10 mouse cellular contexts compared by ENCODE assay signal in genomic region chr11:80154501-80154900, GRCm38 (mm10). TPM values are rescaled to one million over a fixed set of nuclear protein-coding genes. Genes with fewer than 3 reads are reported as not detected.
DNase-seq lines count a peak whose midpoint lies in the region; ATAC-seq and TF ChIP-seq lines count a peak whose summit lies in the region.
"Had no signal": no experiment of that assay in that cellular context is flagged by ENCODE, and none has a peak within 500 bp of the region (broad histone marks: within the 10 kb centered on the region; RNA-seq: fewer than 3 reads in every experiment).

No protein-coding gene starts in this region.

- DNase-seq in heart, adult 18-20 months = no peak
- no peak for DNase-seq in G1E (ENCODE audit: low spot score)
- no peak for DNase-seq in cerebellum, adult 8-10 months
- no peak for DNase-seq in left cerebral cortex, postnatal 14 days (ENCODE audit: low spot score in 2 of 2)
- DNase-seq in layer of hippocampus, adult 18-20 months (ENCODE audit: low spot score in 2 of 2) = no peak

- TF ChIP-seq CTCF in G1E (IDR thresholded peaks at IDR 0.05; ENCODE audit: low read depth, low read length) = no peak

- no peak for ATAC-seq in heart, embryonic 13.5 days (ENCODE audit: extremely low read depth, insufficient number of reproducible peaks, low FRiP score, low TSS enrichment)
- no peak for ATAC-seq in G1E (ENCODE audit: extremely low read depth, insufficient number of reproducible peaks, low FRiP score, poor library complexity, severe bottlenecking)
- ATAC-seq in heart, embryonic 16.5 days (replicated peaks; ENCODE audit: extremely low read depth, insufficient read depth, low FRiP score) = no peak
- ATAC-seq in liver, embryonic 16.5 days (ENCODE audit: low read depth) = no peak

- no peak overlapping the region for H3K27ac ChIP-seq in heart, embryonic 13.5 days (replicated peaks)
- no peak overlapping the region for H3K27ac ChIP-seq in heart, embryonic 16.5 days (ENCODE audit: low read length)
- H3K27ac ChIP-seq in liver, embryonic 16.5 days (ENCODE audit: low read length) = no peak overlapping the region

- no peaks in the 10 kb centered on the region for H3K36me3 ChIP-seq in heart, embryonic 13.5 days
- no peaks in the 10 kb centered on the region for H3K36me3 ChIP-seq in G1E (replicated peaks)
- no peaks in the 10 kb centered on the region for H3K36me3 ChIP-seq in heart, embryonic 16.5 days (ENCODE audit: control insufficient read depth, insufficient read depth)
- H3K36me3 ChIP-seq in liver, embryonic 16.5 days (ENCODE audit: control insufficient read depth, insufficient read depth) = no peaks in the 10 kb centered on the region

- peaks cover 12% of the 10 kb centered on the region; the same call in 1 of the 2 replicates for H3K4me1 ChIP-seq in heart, embryonic 13.5 days
- H3K4me1 ChIP-seq in G1E (ENCODE audit: insufficient read depth, low read depth, low read length) = peaks cover 13% of the 10 kb centered on the region
- 0 out of 2 replicates have a peak, but pooled peaks cover 2% of the 10 kb centered on the region for H3K4me1 ChIP-seq in heart, embryonic 16.5 days (ENCODE audit: control insufficient read depth, insufficient read depth, low read length)
- H3K4me1 ChIP-seq in liver, embryonic 16.5 days (ENCODE audit: control insufficient read depth, low read depth, low read length) = peaks cover 13% of the 10 kb centered on the region

- 31% methylated on average over 25 of the region's 25 CpGs for WGBS in heart, embryonic 13.5 days
- WGBS in heart, embryonic 16.5 days = 25% methylated on average over 25 of the region's 25 CpGs
- WGBS in liver, embryonic 16.5 days (ENCODE audit: insufficient replicate concordance) = 32% methylated on average over 25 of the region's 25 CpGs

- H3K4me3 ChIP-seq in heart, embryonic 13.5 days = peak overlapping the region; percentile 67
- H3K4me3 ChIP-seq in G1E (ENCODE audit: low read depth, low read length) = peak overlapping the region; percentile 71; the same call in 1 of the 2 replicates
- peak overlapping the region; percentile 69 for H3K4me3 ChIP-seq in heart, embryonic 16.5 days (ENCODE audit: low read length)
- H3K4me3 ChIP-seq in liver, embryonic 16.5 days (ENCODE audit: low read depth, low read length) = peak overlapping the region; percentile 72

- intact Hi-C loops in left cerebral cortex, postnatal 14 days (cut with DNase I) = no loop called here

- H3K27me3 ChIP-seq in heart, embryonic 13.5 days (replicated peaks) = peaks cover 67% of the 10 kb centered on the region
- peaks cover 73% of the 10 kb centered on the region for H3K27me3 ChIP-seq in G1E (ENCODE audit: insufficient read depth, low read length)
- peaks cover 17% of the 10 kb centered on the region for H3K27me3 ChIP-seq in heart, embryonic 16.5 days (ENCODE audit: control insufficient read depth, insufficient read depth, low read length)
- H3K27me3 ChIP-seq in liver, embryonic 16.5 days (ENCODE audit: control insufficient read depth, insufficient read depth, low read depth, low read length) = peaks cover 14% of the 10 kb centered on the region
- H3K27me3 ChIP-seq: CH12.LX had no signal

- peak overlapping the region; percentile 80 for H3K9ac ChIP-seq in heart, embryonic 13.5 days
- peak overlapping the region; percentile 70; the same call in 1 of the 2 replicates for H3K9ac ChIP-seq in heart, embryonic 16.5 days (ENCODE audit: low read length)
- H3K9ac ChIP-seq in liver, embryonic 16.5 days (ENCODE audit: low read depth, low read length) = peak overlapping the region; percentile 72

- H3K4me2 ChIP-seq in heart, embryonic 13.5 days = peak overlapping the region; percentile 90
- peak overlapping the region; percentile 86 for H3K4me2 ChIP-seq in heart, embryonic 16.5 days (ENCODE audit: low read depth, low read length)
- H3K4me2 ChIP-seq in liver, embryonic 16.5 days (ENCODE audit: low read depth, low read length) = peak overlapping the region; percentile 87

- no peaks in the 10 kb centered on the region for H3K9me3 ChIP-seq in heart, embryonic 13.5 days
- peaks cover 8% of the 10 kb centered on the region for H3K9me3 ChIP-seq in G1E (replicated peaks)
- H3K9me3 ChIP-seq in heart, embryonic 16.5 days (replicated peaks; ENCODE audit: control insufficient read depth, low read length) = no peaks in the 10 kb centered on the region
- H3K9me3 ChIP-seq in liver, embryonic 16.5 days (replicated peaks; ENCODE audit: control insufficient read depth, low read length) = no peaks in the 10 kb centered on the region

RNA-seq across cellular contexts. Expression of gene Adap2, which starts 0.6 kb away (rescaled TPM):
- 1.2 TPM in 2 replicates for polyA plus RNA-seq in heart, embryonic 13.5 days (2015; fragmentation: Nextera tagmentation; extraction: Ambion mirVana)
- total RNA-seq in heart, adult 18-20 months (2021) = 10 to 100 TPM; 10.0 to 10.8 TPM
- not detected in 2 replicates for total RNA-seq in G1E (2014; fragmentation: Nextera tagmentation)
- total RNA-seq in G1E (2017) = not detected in 2 replicates
- polyA plus RNA-seq in G1E (2012) = not detected in 2 replicates
- 1.7 and 1.8 TPM in 2 replicates for polyA plus RNA-seq in heart, embryonic 16.5 days (2015; fragmentation: Nextera tagmentation; extraction: Ambion mirVana)
- 7.0 and 7.3 TPM in 2 replicates for polyA plus RNA-seq in liver, embryonic 16.5 days (2015; fragmentation: Nextera tagmentation; extraction: Ambion mirVana)
- total RNA-seq in left cerebral cortex, postnatal 14 days (2021) = 10 to 100 TPM in 1 of 2 experiments, 1 to 10 TPM in 1; 8.3 to 10.2 TPM
- total RNA-seq in layer of hippocampus, adult 18-20 months (2021) = 1 to 10 TPM; 6.5 to 8.4 TPM
- total RNA-seq: CH12.LX; common myeloid progenitor, adult 5-6 weeks had no signal

RNA-seq across cellular contexts. Expression of gene Tefm, which starts 12.5 kb away (rescaled TPM):
- polyA plus RNA-seq in heart, embryonic 13.5 days (2015; fragmentation: Nextera tagmentation; extraction: Ambion mirVana) = 27.2 and 29.6 TPM in 2 replicates
- 10 to 100 TPM; 28.8 to 29.8 TPM for total RNA-seq in heart, adult 18-20 months (2021)
- total RNA-seq in G1E (2014; fragmentation: Nextera tagmentation) = 15.9 and 16.3 TPM in 2 replicates
- total RNA-seq in G1E (2017) = 24.4 and 27.1 TPM in 2 replicates
- 1.0 and 1.4 TPM in 2 replicates for polyA plus RNA-seq in G1E (2012)
- polyA plus RNA-seq in heart, embryonic 16.5 days (2015; fragmentation: Nextera tagmentation; extraction: Ambion mirVana) = 31.9 and 35.5 TPM in 2 replicates
- polyA plus RNA-seq in liver, embryonic 16.5 days (2015; fragmentation: Nextera tagmentation; extraction: Ambion mirVana) = 11.4 and 13.4 TPM in 2 replicates
- 10 to 100 TPM in 1 of 2 experiments, 1 to 10 TPM in 1; 8.8 to 11.1 TPM for total RNA-seq in left cerebral cortex, postnatal 14 days (2021)
- total RNA-seq in layer of hippocampus, adult 18-20 months (2021) = 1 to 10 TPM; 8.4 to 9.6 TPM

RNA-seq across cellular contexts. Expression of gene Rnf135, which starts 29.1 kb away (rescaled TPM):
- 10.6 and 11.7 TPM in 2 replicates for polyA plus RNA-seq in heart, embryonic 13.5 days (2015; fragmentation: Nextera tagmentation; extraction: Ambion mirVana)
- total RNA-seq in heart, adult 18-20 months (2021) = 1 to 10 TPM; 5.4 to 5.7 TPM
- total RNA-seq in G1E (2014; fragmentation: Nextera tagmentation) = 9.6 and 10.4 TPM in 2 replicates
- 6.8 TPM in 2 replicates for total RNA-seq in G1E (2017)
- 4.0 and 5.3 TPM in 2 replicates for polyA plus RNA-seq in G1E (2012)
- polyA plus RNA-seq in heart, embryonic 16.5 days (2015; fragmentation: Nextera tagmentation; extraction: Ambion mirVana) = 12.5 and 14.5 TPM in 2 replicates
- 4.8 and 5.4 TPM in 2 replicates for polyA plus RNA-seq in liver, embryonic 16.5 days (2015; fragmentation: Nextera tagmentation; extraction: Ambion mirVana)
- 1 to 10 TPM; 2.9 to 4.3 TPM for total RNA-seq in left cerebral cortex, postnatal 14 days (2021)
- total RNA-seq in layer of hippocampus, adult 18-20 months (2021) = 1 to 10 TPM; 3.9 to 4.7 TPM

RNA-seq across cellular contexts. Expression of gene Rhot1, which starts 54.3 kb away (rescaled TPM):
- polyA plus RNA-seq in heart, embryonic 13.5 days (2015; fragmentation: Nextera tagmentation; extraction: Ambion mirVana) = 52.5 and 56.4 TPM in 2 replicates
- total RNA-seq in heart, adult 18-20 months (2021) = 10 to 100 TPM; 59.0 to 64.3 TPM
- total RNA-seq in G1E (2014; fragmentation: Nextera tagmentation) = 80.3 and 87.3 TPM in 2 replicates
- total RNA-seq in G1E (2017) = 56.4 and 64.8 TPM in 2 replicates
- polyA plus RNA-seq in G1E (2012) = 5.1 and 5.3 TPM in 2 replicates
- polyA plus RNA-seq in heart, embryonic 16.5 days (2015; fragmentation: Nextera tagmentation; extraction: Ambion mirVana) = 63.6 and 69.9 TPM in 2 replicates
- 19.6 and 20.2 TPM in 2 replicates for polyA plus RNA-seq in liver, embryonic 16.5 days (2015; fragmentation: Nextera tagmentation; extraction: Ambion mirVana)
- 10 to 100 TPM; 69.9 to 72.3 TPM for total RNA-seq in left cerebral cortex, postnatal 14 days (2021)
- 10 to 100 TPM; 62.8 to 65.6 TPM for total RNA-seq in layer of hippocampus, adult 18-20 months (2021)

Comparison
In these comparisons a context has a peak if more than half of its experiments do, and no peak if none do; other contexts are left out.
1. RNA of gene Adap2, which starts 0.6 kb away (total RNA-seq): 10.0 to 10.8 TPM in heart, adult 18-20 months, 8.3 to 10.2 TPM in left cerebral cortex, postnatal 14 days and 6.5 to 8.4 TPM in layer of hippocampus, adult 18-20 months; not detected in G1E; every median in the first group is over 4 times any median in the second.
2. Peak in every context shown above with its lines, with median percentiles within 50 percentile points of each other: H3K4me2 ChIP-seq, H3K4me3 ChIP-seq and H3K9ac ChIP-seq.